Mouse (Mus musculus) bone marrow macrophage, adult 2 months (primary cell): Measurements from ENCODE around the gene Rara. TPM values are rescaled to one million over a fixed set of nuclear protein-coding genes. Genes with fewer than 3 reads are reported as not detected.

Experiments
- H3K27ac ChIP-seq: 2 replicates; pipeline ENCODE4 v1.5.1; 2012; ENCODE audit warnings: low read depth, low read length; ENCODE audit not compliant: insufficient read depth
- H3K4me1 ChIP-seq: 2 replicates; pipeline ENCODE4 v1.6.1; 2012; ENCODE audit warnings: low read length; ENCODE audit not compliant: control insufficient read depth, insufficient read depth
- H3K4me3 ChIP-seq: 2 replicates; pipeline ENCODE4 v1.5.1; 2012; ENCODE audit warnings: mild to moderate bottlenecking, low read length, moderate library complexity; ENCODE audit not compliant: insufficient read depth
- CTCF ChIP-seq: IDR thresholded peaks from 2 replicates; pipeline ENCODE4 v1.5.1; 2012; ENCODE audit warnings: low read depth, mild to moderate bottlenecking, low read length, moderate library complexity
- POLR2A ChIP-seq: IDR thresholded peaks from 2 replicates; pipeline ENCODE4 v1.6.1; 2012; ENCODE audit warnings: mild to moderate bottlenecking, low read depth, low read length, borderline replicate concordance
- polyA plus RNA-seq: library from polyadenylated mRNA; stranded (reverse); fragments of >200 nt; gene quantifications from 2 replicates; pipeline ENCODE4 v1.2.4, GENCODE M21; 2012; ENCODE audit not compliant: missing spikeins, insufficient read depth, insufficient read length

The Rara gene
- polyA plus RNA-seq, 1 experiment, result 24.0 TPM

DNA sequence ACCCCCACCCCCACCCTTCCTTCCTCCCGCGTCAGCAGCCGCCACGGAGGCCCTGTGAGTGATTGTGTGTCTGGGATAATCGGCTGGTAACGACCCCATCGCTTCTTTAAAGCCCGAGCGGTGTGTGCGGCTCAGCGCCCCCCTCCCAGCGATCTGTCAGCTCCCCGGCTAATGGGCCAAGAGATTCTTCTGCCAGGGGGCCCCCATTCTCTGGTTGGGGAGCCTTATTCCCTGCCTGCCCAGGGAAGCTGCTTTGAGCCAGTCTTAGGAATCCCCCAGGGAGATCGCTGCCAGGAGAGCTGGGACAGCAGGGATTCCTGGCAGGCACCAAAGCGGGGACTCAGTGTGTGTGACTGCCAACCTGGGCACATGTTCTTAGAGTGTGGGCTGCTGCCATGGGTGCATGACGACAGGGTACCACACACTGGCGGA lies 41.9 kb downstream of the Rara start:
- TF ChIP-seq CTCF (no peak), POLR2A (no peak)
- H3K4me1 ChIP-seq, result peaks cover 3% of the 10 kb centered on the region; the same call in 1 of the 2 replicates
- H3K4me3 ChIP-seq, result no peak overlapping the region
- no peak overlapping the region for H3K27ac ChIP-seq

DNA sequence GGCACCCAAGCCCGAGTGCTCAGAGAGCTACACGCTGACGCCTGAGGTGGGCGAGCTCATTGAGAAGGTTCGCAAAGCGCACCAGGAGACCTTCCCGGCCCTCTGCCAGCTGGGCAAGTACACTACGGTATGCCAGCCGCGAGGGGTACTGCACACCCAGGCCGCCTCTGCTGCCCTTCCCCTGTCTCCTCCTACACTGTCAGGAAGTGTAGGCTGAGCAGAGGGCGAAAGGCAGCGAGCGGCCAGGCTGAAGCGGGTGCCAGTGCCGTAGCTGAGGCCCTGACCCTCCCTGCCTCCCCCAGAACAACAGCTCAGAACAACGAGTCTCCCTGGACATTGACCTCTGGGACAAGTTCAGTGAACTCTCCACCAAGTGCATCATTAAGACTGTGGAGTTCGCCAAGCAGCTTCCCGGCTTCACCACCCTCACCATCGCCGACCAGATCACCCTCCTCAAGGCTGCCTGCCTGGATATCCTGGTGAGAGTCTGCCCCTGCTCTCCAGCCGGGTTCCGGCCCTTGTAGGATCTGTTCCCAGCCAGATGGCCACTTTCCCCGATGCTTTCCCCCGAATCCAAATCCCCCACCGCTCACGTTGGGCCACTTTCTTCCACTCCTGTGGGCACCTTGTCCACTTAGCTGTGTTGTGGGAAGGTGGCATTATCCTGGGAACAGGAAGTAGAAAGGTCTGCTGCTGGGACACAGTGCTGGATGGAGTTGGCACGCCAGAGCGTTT lies 42.7 kb downstream of the Rara start:
- TF ChIP-seq CTCF (no peak), POLR2A (no peak)
- Histone ChIP-seq H3K4me3 (no peak overlapping the region), H3K27ac (no peak overlapping the region), H3K4me1 (peaks cover 3% of the 10 kb centered on the region; the same call in 1 of the 2 replicates)

DNA sequence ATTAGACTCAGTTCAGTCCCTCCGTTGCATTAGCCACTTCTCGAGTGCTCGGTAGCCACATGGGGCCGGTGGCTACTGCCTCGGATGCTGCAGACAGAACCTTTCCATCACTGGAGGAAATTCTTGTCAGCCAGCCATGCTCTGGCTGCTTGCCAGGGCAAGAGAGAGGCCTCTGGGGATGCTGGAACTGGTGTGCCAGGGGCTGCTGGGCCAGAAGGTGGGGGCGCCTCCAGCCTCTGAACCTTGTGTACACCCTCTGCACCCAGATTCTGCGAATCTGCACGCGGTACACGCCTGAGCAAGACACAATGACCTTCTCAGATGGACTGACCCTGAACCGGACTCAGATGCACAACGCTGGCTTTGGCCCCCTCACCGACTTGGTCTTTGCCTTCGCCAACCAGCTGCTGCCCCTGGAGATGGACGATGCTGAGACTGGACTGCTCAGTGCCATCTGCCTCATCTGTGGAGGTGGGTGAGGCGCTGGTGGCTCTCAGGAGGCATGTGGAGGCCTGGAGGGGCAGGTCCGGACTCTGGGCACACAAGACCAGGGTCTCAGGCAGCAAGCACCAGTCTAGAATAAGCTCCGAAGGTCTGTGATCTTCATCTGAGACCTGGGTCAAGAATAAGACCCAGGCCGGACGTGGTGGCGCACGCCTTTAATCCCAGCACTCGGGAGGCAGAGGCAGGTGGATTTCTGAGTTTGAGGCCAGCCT lies 43.9 kb downstream of the Rara start:
- Histone ChIP-seq H3K27ac (no peak overlapping the region), H3K4me1 (peaks cover 3% of the 10 kb centered on the region; the same call in 1 of the 2 replicates), H3K4me3 (no peak overlapping the region)
- TF ChIP-seq POLR2A, result no peak
- no peak for TF ChIP-seq CTCF

DNA sequence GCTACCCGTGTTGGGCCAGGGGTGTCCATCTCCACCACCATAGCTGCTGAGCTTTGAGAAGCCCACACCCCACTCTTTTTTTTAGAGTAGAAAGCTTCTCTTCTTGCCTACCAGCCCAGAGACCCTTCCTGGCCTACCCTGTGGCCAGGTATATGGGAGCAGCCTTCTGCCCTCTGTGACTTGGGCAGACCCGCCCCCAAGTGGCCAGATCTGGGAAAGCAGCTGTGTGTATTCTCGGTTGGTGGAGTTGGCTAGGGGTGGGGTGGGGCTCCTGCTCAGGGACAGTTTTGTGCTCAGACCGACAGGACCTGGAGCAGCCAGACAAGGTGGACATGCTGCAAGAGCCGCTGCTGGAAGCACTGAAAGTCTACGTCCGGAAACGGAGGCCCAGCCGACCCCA lies 44.6 kb downstream of the Rara start:
- H3K4me1 ChIP-seq, result peaks cover 3% of the 10 kb centered on the region; the same call in 1 of the 2 replicates
- peak; percentile 60 for TF ChIP-seq CTCF
- no peak for TF ChIP-seq POLR2A
- no peak overlapping the region for H3K4me3 ChIP-seq
- H3K27ac ChIP-seq, result no peak overlapping the region

DNA sequence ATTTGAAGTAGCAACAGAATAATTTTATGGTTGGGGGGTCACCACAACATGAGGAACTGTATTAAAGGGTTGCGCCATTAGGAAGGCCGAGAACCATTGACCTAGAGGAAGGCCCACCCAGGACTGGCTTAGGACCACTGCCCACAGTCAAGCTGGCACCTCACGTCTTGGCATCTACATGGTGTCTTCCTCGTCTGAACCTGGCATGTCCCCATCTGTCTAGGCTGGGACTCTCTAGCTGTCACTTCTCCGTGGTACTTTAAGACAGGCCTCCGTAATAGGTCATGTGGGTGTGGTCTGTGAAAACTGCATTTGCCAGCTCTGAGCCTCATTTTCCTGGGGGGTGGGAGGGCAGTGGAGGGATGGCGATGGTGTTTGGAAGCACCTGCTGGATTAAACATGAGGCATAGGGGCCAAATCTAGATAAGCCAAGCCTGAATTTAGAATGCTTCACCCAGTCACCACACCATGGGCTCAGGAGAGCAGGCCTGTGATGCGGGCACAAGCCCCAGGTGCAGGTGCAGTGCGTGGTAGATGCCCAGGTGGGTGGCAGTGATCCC lies 45.3 kb downstream of the Rara start:
- TF ChIP-seq CTCF (no peak), POLR2A (no peak)
- Histone ChIP-seq H3K27ac (no peak overlapping the region), H3K4me3 (no peak overlapping the region)

DNA sequence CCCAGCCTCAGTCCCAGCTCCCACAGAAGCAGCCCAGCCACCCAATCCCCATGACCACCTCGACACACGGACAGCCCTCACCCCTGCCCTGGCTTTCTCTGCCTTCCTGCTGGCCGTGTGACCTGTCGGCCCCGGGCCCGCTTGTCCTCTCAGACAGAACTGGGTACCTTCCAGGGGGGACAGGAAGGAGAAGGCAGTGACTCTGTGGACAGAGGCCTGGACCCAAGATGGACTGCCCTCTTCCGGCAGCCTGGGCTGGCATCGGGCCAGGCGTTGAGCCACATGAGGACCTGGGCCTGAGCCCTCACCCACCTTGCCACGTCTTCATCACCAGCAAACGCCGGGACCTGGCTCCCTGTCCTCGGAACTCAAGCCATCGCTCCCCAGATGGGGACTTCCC lies 46.0 kb downstream of the Rara start:
- Histone ChIP-seq H3K27ac (no peak overlapping the region), H3K4me3 (no peak overlapping the region), H3K4me1 (peaks cover 3% of the 10 kb centered on the region; the same call in 1 of the 2 replicates)
- TF ChIP-seq POLR2A (no peak), CTCF (no peak)

More for the DNA sequence above, 45.3 kb downstream of the Rara start:
- H3K4me1 ChIP-seq, result peaks cover 3% of the 10 kb centered on the region; the same call in 1 of the 2 replicates

DNA sequence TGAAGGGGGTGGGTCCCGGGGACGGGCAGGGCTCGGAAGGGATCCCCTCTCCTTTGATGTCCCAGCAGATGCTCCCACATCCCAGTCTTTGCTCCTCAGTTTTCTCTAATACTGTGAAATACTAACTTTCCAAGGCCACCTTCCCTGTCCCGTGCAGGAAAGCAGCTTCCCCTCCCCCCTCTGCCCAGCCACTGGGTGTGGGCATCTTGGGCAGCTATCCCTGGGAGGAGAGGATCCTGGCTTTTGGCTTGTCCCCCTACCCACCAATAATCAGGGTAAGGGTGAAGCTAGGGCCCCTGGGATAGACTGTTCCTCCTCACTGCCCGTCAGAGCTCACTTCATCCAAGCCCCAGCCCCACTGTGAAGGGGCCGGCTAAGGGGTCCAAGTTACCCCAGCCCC lies 46.6 kb downstream of the Rara start:
- no peaks in the 10 kb centered on the region for H3K4me1 ChIP-seq
- TF ChIP-seq CTCF, result no peak
- TF ChIP-seq POLR2A, result no peak
- H3K27ac ChIP-seq, result no peak overlapping the region
- no peak overlapping the region for H3K4me3 ChIP-seq

DNA sequence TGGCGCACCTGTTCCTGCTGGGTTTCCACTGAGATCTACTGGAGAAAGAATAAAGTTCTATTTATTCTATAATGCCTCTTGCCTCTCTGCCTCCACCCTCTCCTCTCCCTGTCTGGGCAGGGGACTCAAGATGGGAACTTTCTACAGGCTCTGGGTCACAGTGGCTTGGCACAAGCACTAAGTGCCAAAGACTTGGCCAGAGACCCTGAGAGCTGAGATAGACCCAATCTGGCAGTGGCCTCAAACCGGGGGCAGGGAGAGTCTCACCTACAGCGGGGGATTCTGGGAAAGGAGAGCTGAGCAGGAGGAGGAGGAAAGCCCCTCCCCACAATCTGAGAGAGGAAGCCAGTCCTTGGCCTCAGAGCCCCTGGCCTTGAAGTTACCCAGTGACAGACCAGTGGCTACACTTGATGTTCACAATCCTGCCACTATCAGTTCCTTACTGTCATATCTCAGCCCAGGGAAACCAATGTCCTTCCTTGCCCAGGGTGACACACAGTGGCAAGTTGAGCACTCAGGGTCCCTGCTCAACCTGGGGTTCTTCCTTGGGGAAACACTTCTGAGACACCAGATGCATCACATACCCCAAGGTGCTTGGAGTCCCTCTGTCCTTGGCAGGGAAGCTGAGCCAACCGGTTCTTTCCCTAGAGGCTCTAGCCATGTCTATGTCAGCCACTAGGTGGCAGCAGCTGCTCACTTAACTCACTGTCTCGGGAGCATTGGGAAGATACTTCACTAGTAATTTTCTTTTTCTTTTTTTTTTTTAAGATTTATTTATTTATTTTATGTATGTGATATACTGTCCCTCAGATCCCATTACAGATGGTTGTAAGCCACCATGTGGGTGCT lies 47.5 kb downstream of the Rara start:
- no peak overlapping the region for H3K27ac ChIP-seq
- no peak overlapping the region for H3K4me3 ChIP-seq
- TF ChIP-seq POLR2A (no peak), CTCF (peak; percentile 51)
- no peaks in the 10 kb centered on the region for H3K4me1 ChIP-seq

DNA sequence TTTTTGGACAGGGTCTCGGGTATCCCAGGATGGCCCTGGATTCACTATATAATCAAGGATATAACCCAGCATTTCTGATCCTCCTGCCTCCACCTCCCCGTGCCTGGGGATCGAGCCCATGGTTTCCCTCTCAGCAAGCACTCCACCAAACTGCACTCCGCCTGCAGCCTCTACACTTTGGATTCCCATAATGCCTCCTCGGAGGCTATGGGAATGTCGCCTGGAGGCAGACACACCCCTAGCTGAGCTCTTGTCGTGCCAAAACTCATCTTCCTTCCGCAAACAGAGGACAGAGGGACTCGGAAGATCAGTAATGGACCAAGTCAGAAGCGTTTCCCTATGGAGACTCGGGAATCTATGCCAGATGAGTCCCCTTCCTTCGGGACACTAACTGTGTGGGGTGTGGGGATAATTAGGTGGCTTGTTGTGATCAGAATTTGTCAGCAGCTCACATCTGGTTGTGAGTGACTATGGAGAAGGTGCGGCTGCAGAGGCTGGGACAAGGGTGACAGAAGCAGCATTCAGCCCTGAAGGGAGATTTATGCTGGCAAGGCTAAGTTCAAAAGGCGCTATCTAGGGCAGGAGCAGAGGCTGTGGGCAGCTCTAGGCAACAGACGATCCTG lies 51.0 kb downstream of the Rara start:
- no peak overlapping the region for H3K27ac ChIP-seq
- no peaks in the 10 kb centered on the region for H3K4me1 ChIP-seq
- H3K4me3 ChIP-seq, result no peak overlapping the region
- TF ChIP-seq CTCF, result no peak
